Mouse (Mus musculus) layer of hippocampus, postnatal 25 days (tissue): ENCODE data around the gene Sec62. TPM values are rescaled to one million over a fixed set of nuclear protein-coding genes. Genes with fewer than 3 reads are reported as not detected.

Source experiments
- DNase-seq, 2 experiments: peaks; one replicate each; pipeline ENCODE4 v3.0.0; 2022; ENCODE audit warnings: mixed read lengths in 2 of 2, low spot score in 1 of 2; ENCODE audit errors: extremely low spot score in 1 of 2
- total RNA-seq, 2 experiments: library from RNA; stranded (reverse); gene quantifications; 2 replicates each; pipeline ENCODE4 v1.2.3; 2021

The Sec62 gene
- total RNA-seq, result 10 to 100 TPM; 96.2 to 98.3 TPM

DNA sequence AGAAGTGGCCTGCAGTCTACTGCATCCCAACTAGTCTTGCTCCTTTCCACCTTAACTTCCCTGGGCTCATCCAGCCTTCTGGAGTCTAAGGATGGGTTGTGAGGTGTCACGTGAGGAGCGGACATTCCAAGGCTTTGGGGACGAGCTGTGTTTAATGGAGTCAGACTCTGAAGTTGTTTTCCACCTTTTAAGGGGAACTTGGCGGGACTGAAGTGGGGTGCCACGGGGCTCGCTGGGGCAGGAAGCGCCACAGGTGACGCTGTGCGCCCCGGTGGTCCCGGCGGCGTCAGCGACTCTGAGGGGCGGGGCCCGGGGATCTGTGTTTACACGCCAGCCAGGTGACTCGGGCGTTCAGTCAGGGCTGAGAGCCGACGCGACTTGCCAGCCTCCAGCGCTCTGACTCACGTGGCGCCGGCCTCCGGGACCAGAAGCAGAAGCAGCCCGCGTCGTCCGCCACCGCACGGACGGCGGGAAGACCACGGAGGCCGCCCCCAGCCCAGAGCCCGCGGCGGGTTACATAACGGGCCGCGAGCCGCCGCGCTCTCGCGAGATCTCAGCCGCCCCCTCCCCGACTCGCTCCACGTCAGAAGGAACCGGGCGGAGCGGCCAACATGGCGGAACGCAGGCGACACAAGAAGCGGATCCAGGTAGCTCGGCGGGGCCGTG lies at the start of gene Sec62:
Gene Sec62, plus strand, starts transcription at position 139 of the 666 bp plus-strand sequence.
- DNase-seq, result peak; percentile 92 to 98

DNA sequence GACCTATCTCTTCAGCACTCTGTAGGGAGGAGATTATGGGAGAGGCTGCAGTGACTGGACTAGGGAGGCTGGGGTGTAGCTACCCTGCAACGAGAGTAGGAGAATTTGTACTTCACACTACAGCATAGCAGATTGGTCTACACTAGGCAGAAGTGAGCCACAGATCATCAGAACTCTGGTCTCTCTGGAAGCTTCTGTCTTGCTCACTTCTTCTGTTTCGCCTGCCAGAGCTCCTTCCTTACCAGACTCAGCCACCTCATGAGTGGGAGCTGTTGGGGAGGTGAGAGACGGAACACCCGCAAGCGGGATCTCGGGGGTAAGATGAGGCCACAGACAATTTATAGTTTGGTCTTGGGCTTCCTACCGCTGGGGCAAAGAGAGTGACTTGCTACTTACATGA lies 49.8 kb upstream of the Sec62 start:
- no peak for DNase-seq

- DNase-seq, result no peak
Measured at GRCm38 (mm10) chr3:30746006-30746405, 46.7 kb upstream of the Sec62 start, which contains the start of gene Samd7. Gene Samd7 (plus strand): TSS chr3:30746293.

DNA sequence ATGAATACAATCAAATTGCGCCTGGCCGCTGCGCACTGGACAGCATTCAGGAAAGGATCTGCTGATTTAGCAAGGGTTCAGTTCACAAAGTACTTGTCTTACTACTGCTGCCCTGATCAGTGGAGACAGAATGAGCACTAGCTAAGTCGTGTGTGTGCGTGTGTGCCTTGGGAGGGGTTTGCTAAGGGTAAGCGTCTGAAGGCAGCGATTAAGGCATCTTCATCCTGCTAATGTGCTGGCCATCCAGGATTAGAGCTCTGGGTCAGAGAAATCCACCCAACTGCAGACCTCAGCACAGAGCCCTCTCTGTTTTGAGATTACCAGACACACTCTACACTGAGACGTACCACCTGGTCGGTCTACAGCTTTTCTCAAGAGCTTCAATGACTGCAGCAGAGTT lies 44.4 kb upstream of the Sec62 start:
- no peak for DNase-seq

DNA sequence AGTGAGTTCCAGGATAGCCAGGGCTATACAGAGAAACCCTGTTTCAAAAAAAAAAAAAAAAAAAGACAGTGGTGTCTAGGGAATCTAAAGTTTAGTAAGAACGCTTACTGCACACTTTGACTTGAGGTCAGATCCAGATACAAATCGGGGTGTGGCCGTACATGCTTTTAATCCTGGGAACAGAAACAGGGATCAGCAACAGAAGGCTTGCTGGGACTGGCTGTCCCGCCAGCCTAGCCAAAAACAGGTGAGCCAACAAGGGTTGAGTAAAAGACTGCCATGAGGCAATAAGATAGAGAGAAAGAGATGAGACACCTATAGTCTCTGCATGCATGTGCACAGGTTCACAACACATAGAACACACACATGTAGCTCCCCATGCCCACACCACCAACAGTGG lies 38.0 kb upstream of the Sec62 start:
- no peak for DNase-seq

- no peak for DNase-seq
Measured at GRCm38 (mm10) chr3:30764877-30765276, 27.8 kb upstream of the Sec62 start.

GRCm38 (mm10) chr3:30765311-30766027 lies 27.2 kb upstream of the Sec62 start:
- no peak for DNase-seq

GRCm38 (mm10) chr3:30766177-30766576 lies 26.5 kb upstream of the Sec62 start:
- DNase-seq, result no peak

- no peak for DNase-seq
Measured at GRCm38 (mm10) chr3:30767271-30767670, 25.4 kb upstream of the Sec62 start.

DNA sequence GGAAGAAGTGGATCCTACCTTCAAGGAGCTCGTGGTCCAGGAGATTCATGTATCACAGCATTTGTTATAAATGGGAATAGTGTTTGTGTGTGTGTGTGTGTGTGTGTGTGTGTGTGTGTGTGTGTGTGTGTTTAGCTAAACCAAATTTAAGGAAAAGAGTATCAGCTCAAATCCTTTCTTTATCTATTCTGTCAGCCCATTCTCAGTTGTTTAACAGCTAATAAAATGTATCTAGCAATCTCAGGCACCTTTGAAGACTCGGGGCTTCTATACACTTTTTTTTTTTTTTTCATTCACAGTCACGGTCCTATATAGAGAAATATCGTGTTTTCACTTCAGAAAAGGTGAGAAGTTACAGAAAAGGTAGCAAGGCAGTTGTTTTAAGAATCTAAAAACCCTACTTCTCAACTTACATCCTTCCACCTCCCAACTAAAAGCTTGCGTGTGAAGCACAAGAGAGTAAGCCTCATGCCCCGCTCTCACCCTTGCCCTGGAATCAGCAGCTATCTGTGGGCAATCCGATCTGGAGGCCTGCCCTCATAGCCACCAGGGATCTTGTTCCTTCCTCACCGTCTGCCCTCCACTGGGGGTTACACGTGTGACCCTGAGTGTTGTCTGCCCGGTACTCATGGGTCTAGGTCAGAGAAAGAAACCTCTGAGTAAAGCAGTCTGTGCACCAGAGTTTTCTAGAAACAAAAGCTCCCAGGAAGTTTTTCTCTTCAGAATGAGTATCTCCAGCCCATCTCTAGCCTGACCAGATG lies 22.7 kb upstream of the Sec62 start:
- no peak for DNase-seq

- no peak for DNase-seq
Measured at GRCm38 (mm10) chr3:30771560-30771959, 21.1 kb upstream of the Sec62 start.

DNA sequence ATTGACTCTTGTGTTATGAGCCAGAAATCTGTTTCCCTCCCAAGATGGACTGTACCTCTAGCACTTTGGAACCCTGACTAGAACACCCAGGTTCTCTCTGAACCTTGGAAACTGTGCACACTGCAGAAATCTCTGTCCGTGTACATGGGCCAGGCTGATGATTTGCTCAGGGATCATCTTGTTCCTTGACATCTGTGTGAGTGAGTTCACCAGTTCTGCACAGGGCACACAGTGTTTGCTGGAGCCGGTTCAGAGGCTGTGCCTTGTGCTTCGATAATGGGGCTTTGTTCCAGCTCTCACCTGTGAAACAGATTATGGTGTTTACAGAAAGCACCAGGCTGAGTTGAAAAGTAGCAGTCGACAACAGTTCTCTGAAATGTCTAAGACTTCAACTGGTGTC lies 20.0 kb upstream of the Sec62 start:
- DNase-seq, result no peak

- DNase-seq, result no peak
Measured at GRCm38 (mm10) chr3:30774677-30775076, 18.0 kb upstream of the Sec62 start.

- DNase-seq, result no peak
Measured at GRCm38 (mm10) chr3:30777984-30778383, 14.7 kb upstream of the Sec62 start.

GRCm38 (mm10) chr3:30788531-30788930 lies 4.1 kb upstream of the Sec62 start:
- no peak for DNase-seq

- peak; percentile 5 to 30 for DNase-seq
Measured at GRCm38 (mm10) chr3:30793403-30794221, 937 bp downstream of the Sec62 start.

DNA sequence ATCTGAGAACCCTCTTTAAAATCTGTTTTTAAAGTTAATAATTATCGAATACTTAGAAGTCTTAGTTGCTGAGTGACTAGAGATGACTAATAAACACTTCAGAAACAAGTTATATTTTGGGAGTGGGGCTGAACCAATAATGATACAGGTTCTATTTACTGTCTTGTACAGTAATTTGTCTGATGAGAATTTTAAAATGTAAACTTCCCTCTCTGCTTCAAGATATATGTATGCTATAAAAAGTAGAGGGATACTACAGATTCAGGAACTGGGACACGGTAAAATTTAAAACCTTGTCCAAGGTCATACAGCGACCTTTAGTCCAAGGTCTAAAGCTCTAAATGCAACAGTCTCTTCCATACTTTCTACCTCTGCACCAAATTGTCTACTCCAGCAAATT lies 9.5 kb downstream of the Sec62 start:
- DNase-seq, result no peak

DNA sequence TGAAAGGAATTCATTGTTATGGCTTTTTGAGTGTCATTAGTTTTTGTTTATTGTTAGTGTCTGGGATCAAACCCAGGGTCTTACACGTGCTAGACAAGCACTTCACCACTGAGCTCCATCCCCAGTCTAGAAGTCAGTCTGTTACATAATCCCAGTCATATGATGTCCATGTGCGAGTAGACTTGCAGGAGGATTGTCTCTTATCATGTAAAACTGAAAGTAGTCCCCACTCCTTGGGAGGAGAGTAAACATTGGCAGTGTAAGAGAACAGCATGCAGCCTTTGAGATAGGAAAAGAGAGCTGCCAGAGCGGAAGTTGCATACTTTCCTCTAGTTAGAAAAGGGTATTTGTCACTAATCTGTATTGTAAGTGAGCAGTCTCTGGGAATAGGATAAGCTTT lies 20.2 kb downstream of the Sec62 start:
- DNase-seq, result no peak

GRCm38 (mm10) chr3:30818630-30819125 lies 26.0 kb downstream of the Sec62 start:
- DNase-seq, result peak; percentile 8 to 13

- DNase-seq, result no peak
Measured at GRCm38 (mm10) chr3:30822163-30822562, 29.5 kb downstream of the Sec62 start.
